Mouse (Mus musculus) forebrain, postnatal 0 days (tissue): ENCODE results near the gene Arfgap1. TPM values are rescaled to one million over a fixed set of nuclear protein-coding genes. Genes with fewer than 3 reads are reported as not detected.

Experiments
- ATAC-seq: fragments of 200-750 bp; cut with Nextera tagmentation; 2 replicates; pipeline ENCODE4 v1.8.0; 2017; ENCODE audit warnings: mild to moderate bottlenecking, moderate library complexity
- DNase-seq: peaks from one replicate; pipeline ENCODE4 v3.0.0-alpha.2; 2015
- H3K27ac ChIP-seq: fragments of 300-500 bp; sonication (generic); 2 replicates; pipeline ENCODE4 v1.5.1; 2014; ENCODE audit warnings: low read depth, mild to moderate bottlenecking, antibody characterized with exemption, low read length, moderate library complexity, mixed read lengths
- H3K27me3 ChIP-seq: fragments of 300-500 bp; sonication (generic); 2 replicates; pipeline ENCODE4 v1.6.1; 2014; ENCODE audit warnings: mild to moderate bottlenecking, low read length, mixed read lengths; ENCODE audit not compliant: insufficient read depth
- H3K36me3 ChIP-seq: fragments of 300-500 bp; sonication (generic); 2 replicates; pipeline ENCODE4 v1.6.1; 2014; ENCODE audit warnings: mild to moderate bottlenecking, moderate library complexity; ENCODE audit not compliant: insufficient read depth
- H3K4me1 ChIP-seq: fragments of 300-500 bp; sonication (generic); 2 replicates; pipeline ENCODE4 v1.6.1; 2014; ENCODE audit warnings: antibody characterized with exemption; ENCODE audit not compliant: insufficient read depth
- H3K4me2 ChIP-seq: fragments of 300-500 bp; sonication (generic); 2 replicates; pipeline ENCODE4 v1.6.1; 2014; ENCODE audit warnings: low read depth, mild to moderate bottlenecking, moderate library complexity
- H3K4me3 ChIP-seq: fragments of 300-500 bp; sonication (generic); 2 replicates; pipeline ENCODE4 v1.5.1; 2014; ENCODE audit warnings: low read depth, low read length, mixed read lengths
- H3K9ac ChIP-seq: fragments of 300-500 bp; sonication (generic); 2 replicates; pipeline ENCODE4 v1.6.1; 2014; ENCODE audit warnings: mild to moderate bottlenecking
- H3K9me3 ChIP-seq: fragments of 300-500 bp; sonication (generic); 2 replicates; pipeline ENCODE4 v1.6.1; 2016; ENCODE audit warnings: low read length
- CTCF ChIP-seq: sonication (generic); IDR thresholded peaks from 2 replicates; pipeline ENCODE4 v1.5.1; 2016; ENCODE audit warnings: antibody characterized with exemption, control low read depth, low read depth
- WGBS: fragments of 180-500 bp; shearing (Covaris S2); extraction: QIAGEN DNeasy Blood & Tissue Kit; methylation state at CpG from one replicate; pipeline ENCODE4 v1.1.7; 2014; 5-methylcytosine and 5-hydroxymethylcytosine counted together
- polyA plus RNA-seq: library from polyadenylated mRNA; unstranded; fragments of >200 nt; fragmentation: Nextera tagmentation; extraction: Ambion mirVana; gene quantifications from 2 replicates; pipeline ENCODE4 v1.2.1, GENCODE M21; 2015
- total RNA-seq: library from RNA; depleted of rRNA; stranded (reverse); fragments of >200 nt; gene quantifications from 2 replicates; pipeline ENCODE4 v1.2.3, GENCODE M21; 2014; rRNA removed

Arfgap1 gene
- 111 and 124 TPM in 2 replicates for total RNA-seq
- 93.4 and 110 TPM in 2 replicates for polyA plus RNA-seq

GRCm38 (mm10) chr2:180967010-180967763 is at the start of gene Arfgap1:
Gene Arfgap1, plus strand, starts transcription at chr2:180967225.
- peak within 1 kb of the TSS; percentile 90 for H3K4me2 ChIP-seq
- peak within 1 kb of the TSS; percentile 75 for H3K9ac ChIP-seq
- peaks cover 17% of the 10 kb centered on the region for H3K36me3 ChIP-seq
- WGBS, result under 1% methylated on average over 57 of the region's 57 CpGs
- no peaks in the 10 kb centered on the region for H3K9me3 ChIP-seq
- peak; percentile 1; the same call in 1 of the 2 replicates for TF ChIP-seq CTCF
- peaks cover 13% of the 10 kb centered on the region for H3K4me1 ChIP-seq
- ATAC-seq (peak; percentile 95), DNase-seq (peak; percentile 91)
- H3K4me3 ChIP-seq, result peak within 1 kb of the TSS; percentile 79
- peak within 1 kb of the TSS; percentile 86 for H3K27ac ChIP-seq
- no peaks in the 10 kb centered on the region for H3K27me3 ChIP-seq

- TF ChIP-seq CTCF, result no peak
- Histone ChIP-seq H3K27me3 (no peaks in the 10 kb centered on the region), H3K4me3 (peak overlapping the region; percentile 99), H3K9ac (peak overlapping the region; percentile 98), H3K27ac (peak overlapping the region; percentile 78), H3K4me1 (peaks cover 7% of the 10 kb centered on the region; the same call in 1 of the 2 replicates), H3K9me3 (no peaks in the 10 kb centered on the region), H3K36me3 (peaks cover 31% of the 10 kb centered on the region), H3K4me2 (peak overlapping the region; percentile 85)
- WGBS, result 3% methylated on average over 60 of the region's 61 CpGs
- no peak for DNase-seq
- peak; percentile 58 for ATAC-seq
Observed at GRCm38 (mm10) chr2:180919913-180920809, 46.9 kb upstream of the Arfgap1 start.

- no peaks in the 10 kb centered on the region for H3K27me3 ChIP-seq
- under 1% methylated on average over 55 of the region's 56 CpGs for WGBS
- ATAC-seq, result peak; percentile 98
- H3K4me2 ChIP-seq, result peak within 1 kb of the TSS; percentile 85
- DNase-seq, result peak; percentile 98
- H3K4me3 ChIP-seq, result peak within 1 kb of the TSS; percentile 99
- H3K4me1 ChIP-seq, result peaks cover 7% of the 10 kb centered on the region; the same call in 1 of the 2 replicates
- no peak for TF ChIP-seq CTCF
- peak within 1 kb of the TSS; percentile 78 for H3K27ac ChIP-seq
- peaks cover 24% of the 10 kb centered on the region for H3K36me3 ChIP-seq
- H3K9ac ChIP-seq, result peak within 1 kb of the TSS; percentile 98
- H3K9me3 ChIP-seq, result no peaks in the 10 kb centered on the region
Observed at GRCm38 (mm10) chr2:180920810-180921400, 46.1 kb upstream of the Arfgap1 start, which contains the start of gene Ythdf1. Gene Ythdf1, minus strand, starts transcription at chr2:180920949.

- Histone ChIP-seq H3K27me3 (no peaks in the 10 kb centered on the region), H3K9ac (no peak overlapping the region), H3K4me1 (peaks cover 7% of the 10 kb centered on the region; the same call in 1 of the 2 replicates), H3K36me3 (peaks cover 10% of the 10 kb centered on the region), H3K4me2 (no peak overlapping the region), H3K4me3 (no peak overlapping the region), H3K27ac (no peak overlapping the region), H3K9me3 (no peaks in the 10 kb centered on the region)
- WGBS, result 90% methylated on average over 6 of the region's 6 CpGs
- DNase-seq, result no peak
- ATAC-seq, result no peak
- no peak for TF ChIP-seq CTCF
Observed at GRCm38 (mm10) chr2:180922739-180923138, 44.3 kb upstream of the Arfgap1 start.

GRCm38 (mm10) chr2:180925176-180925575 is 41.8 kb upstream of the Arfgap1 start:
- 5% methylated on average over 4 of the region's 4 CpGs for WGBS
- H3K9me3 ChIP-seq, result no peaks in the 10 kb centered on the region
- no peak overlapping the region for H3K27ac ChIP-seq
- peak; percentile 95 for TF ChIP-seq CTCF
- ATAC-seq, result no peak
- DNase-seq, result peak; percentile 69
- no peaks in the 10 kb centered on the region for H3K36me3 ChIP-seq
- H3K9ac ChIP-seq, result no peak overlapping the region
- H3K4me1 ChIP-seq, result no peaks in the 10 kb centered on the region
- no peaks in the 10 kb centered on the region for H3K27me3 ChIP-seq
- H3K4me2 ChIP-seq, result no peak overlapping the region
- H3K4me3 ChIP-seq, result no peak overlapping the region

- H3K27ac ChIP-seq, result no peak within 1 kb of the TSS
- DNase-seq (no peak), ATAC-seq (no peak)
- no peaks in the 10 kb centered on the region for H3K36me3 ChIP-seq
- 39% methylated on average over 4 of the region's 4 CpGs for WGBS
- H3K9me3 ChIP-seq, result no peaks in the 10 kb centered on the region
- H3K4me3 ChIP-seq, result no peak within 1 kb of the TSS
- no peak within 1 kb of the TSS for H3K9ac ChIP-seq
- H3K4me2 ChIP-seq, result no peak within 1 kb of the TSS
- no peak for TF ChIP-seq CTCF
- H3K27me3 ChIP-seq, result no peaks in the 10 kb centered on the region
- H3K4me1 ChIP-seq, result no peaks in the 10 kb centered on the region
Observed at GRCm38 (mm10) chr2:180928723-180929122, 38.3 kb upstream of the Arfgap1 start, which contains the start of gene Birc7. Gene Birc7, plus strand, starts transcription at chr2:180929023.
